Mouse (Mus musculus) ovary, adult 18-20 months (tissue): Measurements from ENCODE around the gene Ppp1r26.

Experiments
- DNase-seq: peaks from one replicate; pipeline ENCODE4 v3.0.0; 2022; ENCODE audit warnings: low spot score, mixed read lengths

Ppp1r26 gene

DNA sequence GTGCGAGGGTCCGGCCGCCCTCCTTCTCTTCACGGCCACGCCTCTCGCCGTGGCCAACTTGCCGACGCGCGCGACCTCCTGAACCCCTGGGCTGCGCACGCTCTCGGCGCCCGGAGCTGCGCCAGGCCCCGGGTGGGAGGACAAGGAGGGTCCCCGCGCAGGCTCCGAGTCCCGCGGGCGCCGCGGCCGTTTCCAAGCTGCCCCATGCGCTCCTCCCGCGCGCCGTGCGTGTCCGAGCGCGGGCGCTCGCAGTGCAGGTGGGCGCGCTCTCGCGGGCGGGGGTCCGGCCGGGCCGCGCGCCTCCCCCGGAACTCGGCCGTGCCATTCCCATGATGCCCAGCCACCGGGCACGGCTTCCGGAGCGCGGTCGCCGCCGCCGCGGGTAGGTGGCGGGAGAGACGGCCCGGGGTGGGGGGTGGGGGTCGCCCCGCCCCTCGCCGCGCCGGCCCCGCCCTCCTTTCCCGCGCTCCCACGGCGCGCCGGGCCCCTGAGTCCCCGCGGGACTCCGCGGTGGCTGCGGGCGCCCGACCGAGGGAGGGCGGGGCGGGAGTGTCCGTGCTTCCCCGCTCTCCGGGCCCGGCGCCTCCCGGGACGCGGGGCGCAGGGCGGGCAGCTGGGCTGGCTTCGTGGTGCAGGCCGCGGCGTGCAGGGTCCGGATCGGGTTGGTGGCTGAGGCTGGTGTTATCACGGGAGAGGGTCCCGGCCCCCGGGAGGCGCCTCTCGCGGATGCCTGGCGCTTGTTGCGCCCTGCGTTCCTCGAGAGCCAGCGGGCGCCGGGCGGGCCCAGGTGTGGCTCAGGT lies at the start of gene Ppp1r26:
Gene Ppp1r26 (plus strand): TSS at position 286 of the 800 bp plus-strand sequence.
- DNase-seq, result peak; percentile 46

- no peak for DNase-seq
Observed at GRCm38 (mm10) chr2:28396928-28397327, 49.7 kb upstream of the Ppp1r26 start.

DNA sequence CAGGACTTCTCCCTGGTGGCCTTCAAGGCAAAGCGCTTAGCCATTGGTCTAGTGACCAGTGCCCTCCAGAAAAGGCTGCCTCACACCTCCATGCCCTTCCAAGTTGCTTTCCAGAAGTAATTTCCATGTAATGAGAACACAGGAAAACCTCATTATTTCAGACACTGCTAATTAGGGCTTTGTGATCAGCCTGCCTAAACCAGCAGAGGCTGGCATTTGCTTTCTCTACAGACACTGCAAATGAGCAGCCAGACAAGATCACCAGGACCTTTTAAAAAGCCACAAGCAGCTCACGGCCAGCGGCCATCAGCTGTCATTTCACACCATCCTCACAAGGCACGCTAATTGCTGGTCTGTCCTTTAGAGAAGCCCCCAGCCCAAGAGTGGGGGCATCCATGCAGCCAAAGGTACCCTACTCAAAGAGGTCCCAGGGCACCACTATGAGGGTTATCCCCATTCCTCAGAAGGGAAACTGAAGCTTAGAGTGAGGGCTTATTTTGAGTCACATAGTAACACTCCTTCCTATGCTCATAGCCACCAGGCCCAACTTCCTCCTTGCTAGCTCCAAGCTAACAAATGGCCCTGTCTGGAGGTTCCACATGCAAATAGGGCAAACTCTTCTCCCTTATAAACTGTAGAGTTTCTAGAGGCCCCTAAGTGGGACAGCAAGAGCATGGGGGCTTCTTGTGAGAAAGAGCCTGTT lies 49.0 kb upstream of the Ppp1r26 start:
- no peak for DNase-seq

- DNase-seq, result no peak
Observed at GRCm38 (mm10) chr2:28401647-28402046, 45.0 kb upstream of the Ppp1r26 start.

DNA sequence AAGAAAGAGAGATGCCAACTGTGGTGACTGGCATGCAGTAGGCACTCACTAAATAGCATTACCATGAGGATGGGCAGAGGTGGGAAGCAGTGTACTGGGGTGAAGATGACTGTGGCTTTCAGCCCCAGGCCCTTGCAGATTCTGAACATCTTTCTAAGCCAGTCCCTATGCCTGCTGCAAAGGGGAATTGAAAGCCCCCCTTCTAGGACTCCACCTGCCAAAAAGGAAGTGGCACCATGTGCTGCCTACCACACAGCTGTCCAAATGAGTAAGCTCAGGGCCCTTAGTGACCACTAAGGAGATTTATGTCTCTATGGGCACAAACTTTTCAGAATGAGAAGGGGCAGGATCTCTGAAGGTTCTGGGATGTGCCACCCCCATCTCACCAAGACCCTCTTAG lies 44.5 kb upstream of the Ppp1r26 start:
- no peak for DNase-seq

DNA sequence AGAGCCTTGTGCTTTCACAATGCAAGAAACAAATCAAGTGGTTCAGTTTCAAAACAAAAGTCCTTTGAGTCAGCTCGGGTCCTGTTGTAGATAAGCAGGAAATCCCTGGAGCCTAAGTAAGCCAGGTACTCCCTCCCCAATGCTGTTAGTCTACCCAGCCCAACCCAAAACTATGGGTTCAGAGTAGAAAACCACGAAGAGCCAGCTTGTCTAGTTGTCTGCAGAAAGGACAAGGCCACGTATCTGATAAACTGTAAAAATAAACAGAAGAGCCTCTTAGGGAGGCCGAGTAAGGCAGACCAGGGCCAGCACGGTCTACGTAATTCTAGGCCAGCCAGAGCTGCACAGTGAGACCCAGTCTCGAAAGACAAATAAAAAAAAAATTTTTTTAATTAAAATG lies 38.8 kb upstream of the Ppp1r26 start:
- DNase-seq, result peak; percentile 55

- no peak for DNase-seq
Observed at GRCm38 (mm10) chr2:28409144-28409543, 37.5 kb upstream of the Ppp1r26 start.

GRCm38 (mm10) chr2:28409566-28409965 lies 37.0 kb upstream of the Ppp1r26 start:
- no peak for DNase-seq

GRCm38 (mm10) chr2:28412936-28413335 lies 33.7 kb upstream of the Ppp1r26 start:
- DNase-seq, result no peak

- DNase-seq, result no peak
Observed at GRCm38 (mm10) chr2:28414116-28414756, 32.4 kb upstream of the Ppp1r26 start.

DNA sequence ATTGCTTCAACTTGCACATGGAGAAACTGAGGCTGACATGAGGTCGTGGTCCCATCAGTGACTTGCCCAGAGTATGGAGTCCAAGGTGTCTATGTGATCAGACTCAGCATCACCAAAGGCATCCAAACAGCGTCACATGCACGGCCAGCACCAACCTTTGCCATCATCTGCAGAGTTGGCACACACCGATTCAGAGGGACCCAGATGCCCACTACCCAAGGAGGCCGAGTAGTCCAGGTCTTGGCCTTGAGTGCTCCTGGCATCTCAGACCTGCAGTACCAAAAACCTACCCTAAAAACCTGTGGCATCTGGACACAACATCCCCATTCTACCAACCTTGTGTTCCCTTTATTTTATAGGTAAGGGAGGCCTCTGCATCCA lies 31.9 kb upstream of the Ppp1r26 start:
- DNase-seq, result no peak

DNA sequence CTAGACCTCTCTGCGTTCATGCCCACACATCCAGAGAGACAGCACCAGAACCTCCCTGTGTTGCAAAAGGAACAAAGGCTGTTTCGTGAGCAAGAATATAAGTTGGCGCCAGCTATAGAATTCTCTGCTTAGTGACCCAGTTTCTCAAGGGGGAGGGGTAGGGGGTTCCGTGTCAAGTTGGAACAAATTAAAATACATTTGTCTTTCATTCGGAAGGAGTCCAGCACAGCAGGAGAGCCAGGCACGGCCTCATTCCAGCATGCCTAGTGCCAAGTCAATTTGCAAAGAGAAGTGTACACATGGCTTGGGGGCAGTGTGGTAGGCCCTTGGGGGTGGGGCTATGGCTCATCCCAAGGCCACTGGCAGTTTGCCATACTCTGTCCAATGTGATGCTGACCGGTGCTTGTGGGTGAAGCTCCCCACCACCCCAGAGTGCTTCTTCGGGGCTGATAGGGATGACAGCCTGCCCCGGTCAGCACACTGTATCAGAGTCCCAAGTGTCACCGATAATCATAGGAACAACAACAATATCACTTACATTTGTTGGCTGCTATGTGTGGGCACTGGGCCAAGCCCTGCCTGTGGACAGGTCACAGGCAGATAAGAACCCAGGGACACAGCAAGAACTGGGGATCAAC lies 31.1 kb upstream of the Ppp1r26 start:
- peak; percentile 87 for DNase-seq

- no peak for DNase-seq
Observed at GRCm38 (mm10) chr2:28416511-28416910, 30.1 kb upstream of the Ppp1r26 start.

GRCm38 (mm10) chr2:28418034-28418433 lies 28.6 kb upstream of the Ppp1r26 start:
- DNase-seq, result peak; percentile 71

GRCm38 (mm10) chr2:28419898-28420297 lies 26.7 kb upstream of the Ppp1r26 start:
- peak; percentile 68 for DNase-seq

DNA sequence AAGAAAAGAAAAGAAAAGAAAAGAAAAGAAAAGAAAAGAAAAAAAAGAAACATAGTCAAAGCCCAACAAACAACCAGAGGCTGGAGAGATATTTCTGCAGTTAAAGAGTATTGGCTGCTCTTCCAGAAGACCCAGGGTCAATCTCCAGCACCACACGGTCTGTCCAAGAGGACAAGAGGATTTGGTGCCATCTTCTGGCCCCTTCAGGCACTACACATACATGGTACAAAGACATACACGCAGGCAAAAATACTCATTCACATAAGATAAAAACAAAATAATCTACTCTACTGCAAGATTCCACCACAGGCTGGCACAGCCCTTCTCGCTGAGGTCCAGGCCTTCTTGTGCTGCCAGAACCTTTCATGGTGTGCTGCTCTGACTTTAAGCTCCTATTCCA lies 23.4 kb upstream of the Ppp1r26 start:
- DNase-seq, result no peak

DNA sequence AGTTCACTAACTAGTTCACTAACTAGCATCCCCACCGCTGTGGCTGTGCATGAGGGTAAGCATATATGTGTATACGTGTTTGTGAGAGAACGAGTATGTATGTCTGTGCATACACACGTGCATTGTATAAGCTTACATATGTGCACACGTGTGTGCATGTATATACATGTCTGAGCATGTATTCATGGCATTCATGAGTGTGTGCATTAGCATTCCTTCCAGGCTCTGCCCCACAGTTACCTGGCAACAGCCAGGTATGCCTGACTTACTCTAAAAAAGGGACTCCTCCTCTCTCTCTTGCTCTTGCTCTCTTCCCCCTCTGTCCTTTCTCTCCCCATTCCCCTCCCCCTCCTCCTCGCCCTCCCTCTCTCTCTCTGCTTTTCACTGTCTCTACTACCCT lies 19.4 kb upstream of the Ppp1r26 start:
- no peak for DNase-seq

DNA sequence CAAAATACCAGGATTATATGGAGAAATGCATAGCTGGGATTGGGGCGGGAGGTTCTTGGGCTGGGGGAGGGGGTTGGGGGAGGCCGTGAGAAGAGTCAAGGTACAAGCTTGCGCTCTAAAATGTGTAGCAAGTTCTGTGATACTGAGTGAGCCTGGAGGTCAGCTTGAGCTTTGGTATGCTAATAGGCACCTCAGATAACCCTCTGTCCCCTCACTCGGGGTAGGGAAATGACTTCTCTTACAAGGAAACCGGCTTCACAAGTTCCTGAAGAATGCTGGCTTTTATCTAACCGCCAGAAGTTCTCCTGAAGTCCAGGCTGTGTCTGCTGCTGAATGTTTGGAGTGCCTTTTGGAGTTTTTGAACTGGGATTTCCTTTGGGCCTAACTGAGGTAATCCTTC lies 15.8 kb upstream of the Ppp1r26 start:
- DNase-seq, result no peak

- DNase-seq, result peak; percentile 62
Observed at GRCm38 (mm10) chr2:28432811-28433210, 13.8 kb upstream of the Ppp1r26 start.

- no peak for DNase-seq
Observed at GRCm38 (mm10) chr2:28433512-28433911, 13.1 kb upstream of the Ppp1r26 start.

DNA sequence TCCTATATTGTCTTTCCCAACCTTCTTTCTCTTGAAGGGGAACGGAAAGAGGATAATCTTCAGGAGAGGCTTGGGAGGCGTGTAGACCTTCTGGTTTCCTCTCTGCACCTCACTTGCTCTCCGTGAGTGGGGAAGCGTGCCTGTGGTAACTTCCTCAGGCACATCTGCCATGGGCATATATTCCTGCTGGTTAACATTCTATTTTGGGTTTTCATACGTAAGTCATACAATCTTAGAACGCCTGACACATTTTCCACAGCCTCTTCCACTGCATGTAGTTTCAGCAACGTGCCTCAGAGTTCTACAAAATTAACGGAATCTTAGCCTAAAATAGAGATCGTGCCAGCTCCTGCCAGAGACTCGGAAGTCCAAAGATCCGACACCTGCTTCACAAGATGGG lies 11.2 kb upstream of the Ppp1r26 start:
- DNase-seq, result no peak

DNA sequence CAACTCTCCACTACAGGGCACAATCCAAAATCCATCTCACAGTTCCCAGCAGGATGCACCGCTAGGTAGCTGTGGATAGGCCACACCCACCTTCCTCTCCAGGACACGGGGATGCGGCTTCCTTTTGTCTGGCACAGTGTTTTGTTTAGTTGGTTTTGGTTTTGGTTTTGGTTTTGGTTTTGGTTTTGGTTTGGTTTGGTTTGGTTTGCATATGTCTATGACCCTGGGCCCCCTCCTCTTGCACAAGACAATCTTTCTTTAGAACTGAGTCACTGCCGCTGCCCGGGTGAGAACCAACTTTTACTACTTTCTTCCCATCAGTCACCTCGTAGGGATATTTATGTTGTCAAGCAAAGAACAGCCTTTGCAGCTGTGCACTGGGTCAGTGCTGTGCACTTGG lies 5.8 kb upstream of the Ppp1r26 start:
- DNase-seq, result no peak

GRCm38 (mm10) chr2:28445082-28445481 lies 1.5 kb upstream of the Ppp1r26 start:
- DNase-seq, result no peak
